Mouse (Mus musculus): ENCODE measurements around the gene Angptl3. TPM values are rescaled to one million over a fixed set of nuclear protein-coding genes. Genes with fewer than 3 reads are reported as not detected.

The Angptl3 gene
- total RNA-seq (2015; ENCODE audit: low replicate concordance) (not detected in 2 replicates), total RNA-seq (2017; ENCODE audit: low replicate concordance) (not detected in 2 replicates)

- no peak for ATAC-seq (replicated peaks; ENCODE audit: low FRiP score, poor library complexity, severe bottlenecking)
These were observed at the start of gene Angptl3 for GRCm38 (mm10) chr4:99030686-99031085. Angptl3 (plus strand) TSS chr4:99030954.

- no peak for ATAC-seq (replicated peaks; ENCODE audit: low FRiP score, poor library complexity, severe bottlenecking)
These were observed 46.1 kb upstream of the Angptl3 start for GRCm38 (mm10) chr4:98984701-98985100.

GRCm38 (mm10) chr4:98993491-98993890 lies 37.3 kb upstream of the Angptl3 start:
- ATAC-seq (replicated peaks; ENCODE audit: low FRiP score, poor library complexity, severe bottlenecking), result no peak

- no peak for ATAC-seq (replicated peaks; ENCODE audit: low FRiP score, poor library complexity, severe bottlenecking)
These were observed 25.2 kb upstream of the Angptl3 start for GRCm38 (mm10) chr4:99005574-99005973.

GRCm38 (mm10) chr4:99006319-99006718 lies 24.4 kb upstream of the Angptl3 start:
- no peak for ATAC-seq (replicated peaks; ENCODE audit: low FRiP score, poor library complexity, severe bottlenecking)

GRCm38 (mm10) chr4:99011039-99011438 lies 19.7 kb upstream of the Angptl3 start:
- ATAC-seq (replicated peaks; ENCODE audit: low FRiP score, poor library complexity, severe bottlenecking), result no peak

- no peak for ATAC-seq (replicated peaks; ENCODE audit: low FRiP score, poor library complexity, severe bottlenecking)
These were observed 8.5 kb upstream of the Angptl3 start for GRCm38 (mm10) chr4:99022221-99022620.

- ATAC-seq (replicated peaks; ENCODE audit: low FRiP score, poor library complexity, severe bottlenecking), result no peak
These were observed 2.4 kb upstream of the Angptl3 start for GRCm38 (mm10) chr4:99028377-99028776.

- ATAC-seq (replicated peaks; ENCODE audit: low FRiP score, poor library complexity, severe bottlenecking), result no peak; the same call in 1 of the 2 replicates
These were observed 2.2 kb downstream of the Angptl3 start for GRCm38 (mm10) chr4:99032921-99033320.

- no peak; the same call in 1 of the 2 replicates for ATAC-seq (replicated peaks; ENCODE audit: low FRiP score, poor library complexity, severe bottlenecking)
These were observed 14.1 kb downstream of the Angptl3 start for GRCm38 (mm10) chr4:99044854-99045253.

GRCm38 (mm10) chr4:99046471-99046870 lies 15.7 kb downstream of the Angptl3 start:
- ATAC-seq (replicated peaks; ENCODE audit: low FRiP score, poor library complexity, severe bottlenecking), result no peak

- ATAC-seq (replicated peaks; ENCODE audit: low FRiP score, poor library complexity, severe bottlenecking), result no peak
These were observed 17.8 kb downstream of the Angptl3 start for GRCm38 (mm10) chr4:99048581-99048980.

- no peak for ATAC-seq (replicated peaks; ENCODE audit: low FRiP score, poor library complexity, severe bottlenecking)
These were observed 33.8 kb downstream of the Angptl3 start for GRCm38 (mm10) chr4:99064524-99064923.

- ATAC-seq (replicated peaks; ENCODE audit: low FRiP score, poor library complexity, severe bottlenecking), result no peak
These were observed 38.1 kb downstream of the Angptl3 start for GRCm38 (mm10) chr4:99068806-99069205.

- no peak for ATAC-seq (replicated peaks; ENCODE audit: low FRiP score, poor library complexity, severe bottlenecking)
These were observed 47.3 kb downstream of the Angptl3 start for GRCm38 (mm10) chr4:99078005-99078404.

- ATAC-seq (replicated peaks; ENCODE audit: low FRiP score, poor library complexity, severe bottlenecking), result no peak
These were observed 50.4 kb downstream of the Angptl3 start for GRCm38 (mm10) chr4:99081169-99081568.

GRCm38 (mm10) chr4:99083862-99084261 lies 53.1 kb downstream of the Angptl3 start:
- ATAC-seq (replicated peaks; ENCODE audit: low FRiP score, poor library complexity, severe bottlenecking), result no peak

- peak; percentile 60; the same call in 1 of the 2 replicates for ATAC-seq (replicated peaks; ENCODE audit: low FRiP score, poor library complexity, severe bottlenecking)
These were observed 57.2 kb downstream of the Angptl3 start for GRCm38 (mm10) chr4:99087760-99088485.

GRCm38 (mm10) chr4:99091151-99091701 lies 60.5 kb downstream of the Angptl3 start:
- no peak for ATAC-seq (replicated peaks; ENCODE audit: low FRiP score, poor library complexity, severe bottlenecking)

- ATAC-seq (replicated peaks; ENCODE audit: low FRiP score, poor library complexity, severe bottlenecking), result no peak
These were observed 61.0 kb downstream of the Angptl3 start for GRCm38 (mm10) chr4:99091777-99092176.

All from erythroblast, adult 5-6 weeks (primary cell).